Mouse (Mus musculus) forebrain, embryonic 11.5 days (tissue): Measurements from ENCODE around the gene Brwd1. TPM values are rescaled to one million over a fixed set of nuclear protein-coding genes. Genes with fewer than 3 reads are reported as not detected.
"Not testable (repeated sequence)": the region's sequence is repeated elsewhere in the genome, so short reads cannot be mapped to it uniquely, and the experiment has no call there.

Experiments used
- ATAC-seq: fragments of 200-750 bp; cut with Nextera tagmentation; replicated peaks from 2 replicates; pipeline ENCODE4 v1.8.0; 2017; ENCODE audit warnings: moderate TSS enrichment; ENCODE audit not compliant: low FRiP score
- DNase-seq: peaks from one replicate; pipeline ENCODE4 v3.0.0-alpha.2; 2017; ENCODE audit warnings: low spot score
- H3K27ac ChIP-seq: fragments of 300-500 bp; sonication (generic); 2 replicates; pipeline ENCODE4 v1.5.1; 2014; ENCODE audit warnings: low read depth, low read length
- H3K27me3 ChIP-seq: fragments of 300-500 bp; sonication (generic); 2 replicates; pipeline ENCODE4 v1.6.1; 2014; ENCODE audit warnings: mild to moderate bottlenecking, low read length, mixed read lengths; ENCODE audit not compliant: control insufficient read depth, insufficient read depth
- H3K36me3 ChIP-seq: fragments of 300-500 bp; sonication (generic); 2 replicates; pipeline ENCODE4 v1.6.1; 2014; ENCODE audit warnings: mild to moderate bottlenecking, low read length, moderate library complexity, mixed read lengths; ENCODE audit not compliant: control insufficient read depth, insufficient read depth
- H3K4me1 ChIP-seq: fragments of 300-500 bp; sonication (generic); replicated peaks from 2 replicates; pipeline ENCODE4 v1.6.1; 2014; ENCODE audit warnings: low read length, mixed read lengths; ENCODE audit not compliant: control insufficient read depth, insufficient read depth
- H3K4me2 ChIP-seq: fragments of 300-500 bp; sonication (generic); 2 replicates; pipeline ENCODE4 v1.6.1; 2014; ENCODE audit warnings: low read depth, mild to moderate bottlenecking, low read length, moderate library complexity, mixed read lengths; ENCODE audit not compliant: severe bottlenecking
- H3K4me3 ChIP-seq: fragments of 300-500 bp; sonication (generic); 2 replicates; pipeline ENCODE4 v1.5.1; 2014; ENCODE audit warnings: low read depth, low read length
- H3K9ac ChIP-seq: fragments of 300-500 bp; sonication (generic); 2 replicates; pipeline ENCODE4 v1.6.1; 2014; ENCODE audit warnings: low read length
- H3K9me3 ChIP-seq: fragments of 300-500 bp; sonication (generic); 2 replicates; pipeline ENCODE4 v1.6.1; 2016; ENCODE audit warnings: low read length, mixed read lengths; ENCODE audit not compliant: control insufficient read depth
- WGBS: fragments of 180-500 bp; shearing (Covaris S2); extraction: QIAGEN DNeasy Blood & Tissue Kit; methylation state at CpG from one replicate; pipeline ENCODE4 v1.1.7; 2014; 5-methylcytosine and 5-hydroxymethylcytosine counted together
- polyA plus RNA-seq: library from polyadenylated mRNA; unstranded; fragments of >200 nt; fragmentation: Nextera tagmentation; extraction: Ambion mirVana; gene quantifications from 2 replicates; pipeline ENCODE4 v1.2.1, GENCODE M21; 2014

Gene Brwd1
- polyA plus RNA-seq, 1 experiment from 2014 or later = 192 TPM

- Histone ChIP-seq H3K4me2 (peak within 1 kb of the TSS; percentile 80), H3K9me3 (no peaks in the 10 kb centered on the region), H3K36me3 (no peaks in the 10 kb centered on the region; the same call in 1 of the 2 replicates), H3K4me3 (peak within 1 kb of the TSS; percentile 80), H3K4me1 (peaks cover 8% of the 10 kb centered on the region; the same call in 1 of the 2 replicates), H3K9ac (peak within 1 kb of the TSS; percentile 78), H3K27ac (peak within 1 kb of the TSS; percentile 42), H3K27me3 (no peaks in the 10 kb centered on the region)
- DNase-seq (peak; percentile 99), ATAC-seq (peak; percentile 95)
- under 1% methylated on average over 62 of the region's 62 CpGs for WGBS
Measured at GRCm38 (mm10) chr16:95990462-95991121, 91.7 kb downstream of the Brwd1 start, which contains the start of gene Psmg1. Gene Psmg1, minus strand, starts transcription at chr16:95990960.

- Histone ChIP-seq H3K27ac (no peak overlapping the region), H3K36me3 (peaks cover under 1% of the 10 kb centered on the region; the same call in 1 of the 2 replicates), H3K9ac (no peak overlapping the region), H3K9me3 (no peaks in the 10 kb centered on the region), H3K27me3 (no peaks in the 10 kb centered on the region), H3K4me3 (no peak overlapping the region), H3K4me1 (peaks cover 1% of the 10 kb centered on the region; the same call in 1 of the 2 replicates), H3K4me2 (no peak overlapping the region)
- ATAC-seq (no peak), DNase-seq (no peak)
- WGBS = 85% methylated on average over 5 of the region's 5 CpGs
Measured at GRCm38 (mm10) chr16:95984911-95985310, 97.4 kb downstream of the Brwd1 start.

GRCm38 (mm10) chr16:95983601-95984000 lies 98.7 kb downstream of the Brwd1 start:
- Histone ChIP-seq H3K27me3 (no peaks in the 10 kb centered on the region), H3K27ac (no peak overlapping the region), H3K9me3 (no peaks in the 10 kb centered on the region), H3K9ac (no peak overlapping the region), H3K4me3 (no peak overlapping the region), H3K36me3 (peaks cover 2% of the 10 kb centered on the region; the same call in 1 of the 2 replicates), H3K4me2 (no peak overlapping the region), H3K4me1 (no peaks in the 10 kb centered on the region)
- peak; percentile 64 for DNase-seq
- WGBS = 84% methylated on average over 7 of the region's 7 CpGs
- no peak for ATAC-seq

GRCm38 (mm10) chr16:95970841-95971240 lies 111.5 kb downstream of the Brwd1 start:
- H3K4me1 ChIP-seq = no peaks in the 10 kb centered on the region
- no peaks in the 10 kb centered on the region for H3K9me3 ChIP-seq
- WGBS = 87% methylated on average over 2 of the region's 2 CpGs
- DNase-seq = no peak
- no peak overlapping the region for H3K27ac ChIP-seq
- H3K27me3 ChIP-seq = no peaks in the 10 kb centered on the region
- no peak overlapping the region for H3K4me3 ChIP-seq
- no peak overlapping the region for H3K9ac ChIP-seq
- H3K4me2 ChIP-seq = no peak overlapping the region
- no peaks in the 10 kb centered on the region for H3K36me3 ChIP-seq
- ATAC-seq = no peak

- Histone ChIP-seq H3K4me2 (no peak overlapping the region), H3K4me3 (no peak overlapping the region), H3K9ac (no peak overlapping the region), H3K27me3 (no peaks in the 10 kb centered on the region), H3K4me1 (no peaks in the 10 kb centered on the region), H3K36me3 (no peaks in the 10 kb centered on the region), H3K9me3 (no peaks in the 10 kb centered on the region), H3K27ac (no peak overlapping the region)
- DNase-seq (no peak), ATAC-seq (no peak)
- 92% methylated on average over 11 of the region's 11 CpGs for WGBS
Measured at GRCm38 (mm10) chr16:95967455-95967854, 114.9 kb downstream of the Brwd1 start.

- 62% methylated on average over 11 of the region's 11 CpGs for WGBS
- DNase-seq (no peak), ATAC-seq (no peak)
- no peak overlapping the region for H3K4me3 ChIP-seq
- no peak overlapping the region for H3K4me2 ChIP-seq
- no peak overlapping the region for H3K27ac ChIP-seq
- no peaks in the 10 kb centered on the region for H3K27me3 ChIP-seq
- H3K4me1 ChIP-seq = no peaks in the 10 kb centered on the region
- H3K36me3 ChIP-seq = no peaks in the 10 kb centered on the region
- no peaks in the 10 kb centered on the region for H3K9me3 ChIP-seq
- H3K9ac ChIP-seq = no peak overlapping the region
Measured at GRCm38 (mm10) chr16:95964427-95965023, 117.8 kb downstream of the Brwd1 start.

- 68% methylated on average over 1 of the region's 1 CpGs for WGBS
- not testable (repeated sequence) for H3K36me3 ChIP-seq, H3K4me1 ChIP-seq, H3K27ac ChIP-seq, H3K9me3 ChIP-seq, H3K27me3 ChIP-seq, ATAC-seq, DNase-seq, H3K4me2 ChIP-seq, H3K4me3 ChIP-seq, H3K9ac ChIP-seq
Measured at GRCm38 (mm10) chr16:95961484-95961883, 120.8 kb downstream of the Brwd1 start.

- DNase-seq, H3K9me3 ChIP-seq, H3K4me3 ChIP-seq, H3K27ac ChIP-seq, ATAC-seq, H3K36me3 ChIP-seq, H3K4me1 ChIP-seq, H3K4me2 ChIP-seq, H3K9ac ChIP-seq, H3K27me3 ChIP-seq: not testable (repeated sequence)
- WGBS = 94% methylated on average over 2 of the region's 2 CpGs
Measured at GRCm38 (mm10) chr16:95960689-95961088, 121.6 kb downstream of the Brwd1 start.

GRCm38 (mm10) chr16:95958080-95958479 lies 124.2 kb downstream of the Brwd1 start:
- Histone ChIP-seq H3K4me2 (no peak overlapping the region), H3K27me3 (no peaks in the 10 kb centered on the region), H3K9me3 (no peaks in the 10 kb centered on the region), H3K4me3 (no peak overlapping the region), H3K27ac (no peak overlapping the region), H3K36me3 (no peaks in the 10 kb centered on the region), H3K9ac (no peak overlapping the region), H3K4me1 (no peaks in the 10 kb centered on the region)
- ATAC-seq = no peak
- WGBS = 91% methylated on average over 8 of the region's 8 CpGs
- DNase-seq = no peak
